Mouse (Mus musculus) liver, adult 2 months (tissue): Measurements from ENCODE around the gene Grm3. TPM values are rescaled to one million over a fixed set of nuclear protein-coding genes. Genes with fewer than 3 reads are reported as not detected.

Experiments
- DNase-seq: peaks from one replicate; pipeline ENCODE4 v3.0.0-alpha.2; 2011; ENCODE audit warnings: low read depth, low spot score; ENCODE audit errors: extremely low read depth
- H3K27ac ChIP-seq: fragments of 200-500 bp; replicated peaks from 2 replicates; pipeline ENCODE4 v1.5.1; 2012; ENCODE audit warnings: low read depth, mild to moderate bottlenecking, control low read depth, inconsistent platforms, low read length; ENCODE audit not compliant: insufficient read depth
- H3K27me3 ChIP-seq: fragments of 200-500 bp; 2 replicates; pipeline ENCODE4 v1.6.1; 2012; ENCODE audit warnings: mild to moderate bottlenecking, moderate library complexity, low read length, inconsistent platforms; ENCODE audit not compliant: control insufficient read depth, insufficient read depth
- H3K36me3 ChIP-seq: fragments of 200-500 bp; 2 replicates; pipeline ENCODE4 v1.6.1; 2012; ENCODE audit warnings: low read length, inconsistent platforms; ENCODE audit not compliant: control insufficient read depth, insufficient read depth
- H3K4me1 ChIP-seq: fragments of 200-500 bp; 2 replicates; pipeline ENCODE4 v1.6.1; 2011; ENCODE audit warnings: low read length; ENCODE audit not compliant: control insufficient read depth, insufficient read depth
- H3K4me3 ChIP-seq: fragments of 200-500 bp; 2 replicates; pipeline ENCODE4 v1.5.1; 2011; ENCODE audit warnings: low read depth, mild to moderate bottlenecking, control low read depth, low read length, moderate library complexity; ENCODE audit not compliant: insufficient read depth
- H3K79me2 ChIP-seq: fragments of 200-500 bp; 2 replicates; pipeline ENCODE4 v1.6.1; 2012; ENCODE audit warnings: inconsistent platforms, mild to moderate bottlenecking, low read length, moderate library complexity; ENCODE audit not compliant: control insufficient read depth, insufficient read depth
- H3K9ac ChIP-seq: fragments of 200-500 bp; 2 replicates; pipeline ENCODE4 v1.6.1; 2012; ENCODE audit warnings: low read depth, mild to moderate bottlenecking, control low read depth, inconsistent platforms, low read length
- CTCF ChIP-seq: fragments of 200-500 bp; IDR thresholded peaks from 2 replicates; pipeline ENCODE4 v1.5.1; 2011; ENCODE audit warnings: low read depth, low read length, control low read depth
- POLR2A ChIP-seq: fragments of 200-500 bp; IDR thresholded peaks from 2 replicates; pipeline ENCODE4 v1.6.1; 2011; ENCODE audit warnings: low read length, control low read depth; ENCODE audit not compliant: insufficient read depth; ENCODE audit errors: extremely low read depth
- WGBS: fragments of 180-500 bp; shearing (Covaris S2); methylation state at CpG from one replicate; pipeline ENCODE4 v1.1.7; 2018; 5-methylcytosine and 5-hydroxymethylcytosine counted together
- polyA plus RNA-seq: library from polyadenylated mRNA; depleted of rRNA; stranded (reverse); fragments of >200 nt; gene quantifications from 2 replicates; pipeline ENCODE4 v1.2.3, GENCODE M21; 2012
- total RNA-seq: library from RNA; depleted of rRNA; stranded (reverse); fragments of >200 nt; gene quantifications from 2 replicates; pipeline ENCODE4 v1.2.3, GENCODE M21; 2014

Grm3 gene
- total and polyA plus RNA-seq, 2 experiments = not detected

DNA sequence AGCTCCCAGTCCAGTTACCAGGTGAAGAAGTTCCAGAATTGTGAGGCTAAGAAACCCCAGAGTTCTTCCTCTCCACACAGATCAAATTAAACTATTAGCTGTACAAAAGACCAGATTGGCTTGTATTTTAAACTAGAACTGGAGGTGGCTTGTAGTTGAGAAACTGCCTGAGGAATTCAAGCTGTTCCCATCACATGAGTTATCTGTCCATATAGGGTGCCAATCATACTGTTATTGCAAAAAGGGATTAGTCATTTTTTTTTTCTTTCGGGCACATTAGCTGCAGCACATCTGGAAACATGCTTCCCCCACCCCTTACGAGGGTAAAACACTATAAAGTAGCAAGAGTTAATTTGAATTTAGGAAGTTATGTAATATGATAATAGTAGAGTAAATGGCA is 145.9 kb downstream of the Grm3 start:
- TF ChIP-seq POLR2A (no peak), CTCF (no peak)
- WGBS = 65% methylated on average over 2 of the region's 2 CpGs
- H3K27me3 ChIP-seq = no peaks in the 10 kb centered on the region

DNA sequence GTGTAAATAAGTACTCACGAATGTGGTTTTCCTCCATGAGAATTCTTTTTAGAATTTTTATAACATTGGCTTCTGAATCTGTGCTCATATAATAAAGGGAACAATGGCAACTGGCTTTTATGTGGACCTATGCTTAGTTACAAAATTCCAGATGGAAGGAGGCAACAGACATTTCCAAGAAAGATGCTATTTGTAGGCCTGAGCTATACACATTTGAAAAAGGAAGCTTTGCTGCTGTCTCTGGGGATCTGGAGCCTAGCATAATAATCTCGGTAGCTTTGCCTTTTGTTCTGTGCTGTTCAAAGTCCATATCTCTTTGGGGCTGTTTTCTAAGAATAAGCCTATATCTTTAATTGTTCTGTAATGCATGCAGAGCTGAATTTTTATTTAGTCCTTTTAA is 146.4 kb downstream of the Grm3 start:
- Histone ChIP-seq H3K4me1 (no peaks in the 10 kb centered on the region), H3K79me2 (no peaks in the 10 kb centered on the region), H3K4me3 (no peak overlapping the region), H3K9ac (no peak overlapping the region), H3K27ac (no peak overlapping the region), H3K27me3 (no peaks in the 10 kb centered on the region), H3K36me3 (no peaks in the 10 kb centered on the region)
- DNase-seq = no peak
- WGBS = 75% methylated on average over 2 of the region's 2 CpGs
- TF ChIP-seq CTCF = no peak
- no peak for TF ChIP-seq POLR2A

More for the DNA sequence above, 145.9 kb downstream of the Grm3 start:
- DNase-seq = no peak
- H3K4me1 ChIP-seq = no peaks in the 10 kb centered on the region
- no peak overlapping the region for H3K4me3 ChIP-seq
- H3K79me2 ChIP-seq = no peaks in the 10 kb centered on the region
- H3K27ac ChIP-seq = no peak overlapping the region
- no peaks in the 10 kb centered on the region for H3K36me3 ChIP-seq
- H3K9ac ChIP-seq = no peak overlapping the region

- H3K4me1 ChIP-seq = no peaks in the 10 kb centered on the region
- no peak overlapping the region for H3K9ac ChIP-seq
- TF ChIP-seq CTCF = no peak
- H3K36me3 ChIP-seq = no peaks in the 10 kb centered on the region
- DNase-seq = no peak
- no peak overlapping the region for H3K4me3 ChIP-seq
- no peaks in the 10 kb centered on the region for H3K27me3 ChIP-seq
- WGBS = 82% methylated on average over 6 of the region's 6 CpGs
- no peak overlapping the region for H3K27ac ChIP-seq
- H3K79me2 ChIP-seq = no peaks in the 10 kb centered on the region
These were observed 154.0 kb downstream of the Grm3 start for GRCm38 (mm10) chr5:9570946-9571345.

DNA sequence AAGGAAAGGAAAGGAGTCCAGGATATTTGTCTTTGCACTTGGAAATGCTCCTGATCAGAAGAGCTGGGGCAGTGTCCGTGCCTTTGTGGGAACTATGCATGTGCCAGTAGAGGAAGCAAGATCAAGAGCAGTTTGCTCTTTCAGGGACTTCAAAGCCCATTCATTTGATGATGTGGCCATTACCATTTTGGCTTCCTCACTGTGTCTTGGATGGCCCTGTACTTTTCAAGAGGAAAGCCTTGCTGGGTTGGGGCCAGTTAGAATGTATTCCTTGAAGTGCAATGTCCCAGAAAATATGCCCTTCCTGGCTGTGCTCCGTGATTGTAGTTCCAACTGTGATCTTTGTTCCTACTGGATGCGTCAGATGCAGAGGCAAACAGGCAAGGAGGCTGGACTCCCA is 167.3 kb downstream of the Grm3 start:
- 48% methylated on average over 3 of the region's 3 CpGs for WGBS
- H3K79me2 ChIP-seq = no peaks in the 10 kb centered on the region

GRCm38 (mm10) chr5:9540822-9541557 is 184.0 kb downstream of the Grm3 start:
- no peak for TF ChIP-seq POLR2A
- no peak for TF ChIP-seq CTCF
- no peaks in the 10 kb centered on the region for H3K36me3 ChIP-seq
- no peak overlapping the region for H3K4me3 ChIP-seq
- DNase-seq = no peak
- H3K4me1 ChIP-seq = no peaks in the 10 kb centered on the region
- WGBS = 34% methylated on average over 8 of the region's 8 CpGs
- H3K9ac ChIP-seq = no peak overlapping the region
- H3K27me3 ChIP-seq = no peaks in the 10 kb centered on the region
- H3K79me2 ChIP-seq = no peaks in the 10 kb centered on the region
- no peak overlapping the region for H3K27ac ChIP-seq

More for the DNA sequence above, 167.3 kb downstream of the Grm3 start:
- no peaks in the 10 kb centered on the region for H3K27me3 ChIP-seq
- no peaks in the 10 kb centered on the region for H3K4me1 ChIP-seq
- no peak overlapping the region for H3K4me3 ChIP-seq
- DNase-seq = no peak
- no peak overlapping the region for H3K9ac ChIP-seq
- TF ChIP-seq POLR2A (no peak), CTCF (no peak)
- no peak overlapping the region for H3K27ac ChIP-seq
- no peaks in the 10 kb centered on the region for H3K36me3 ChIP-seq

DNA sequence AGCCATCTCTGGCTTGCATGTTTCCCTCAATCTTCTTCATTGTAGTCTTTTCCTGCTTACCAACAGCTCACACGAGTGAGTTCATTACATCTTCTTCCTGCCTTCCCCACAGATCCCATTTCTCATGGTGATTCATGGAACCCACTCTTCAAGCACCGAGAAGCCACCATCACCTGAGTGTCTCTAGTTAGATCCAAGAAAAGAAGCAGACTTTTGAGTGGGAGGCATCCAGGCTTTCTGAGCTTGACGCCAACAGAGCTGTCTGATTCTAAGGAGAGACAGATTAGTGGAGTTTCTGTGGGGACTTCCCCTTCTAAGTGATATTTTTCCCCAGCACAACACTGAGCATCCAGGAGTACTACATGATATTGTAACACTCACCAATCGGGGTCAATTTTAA is 199.5 kb downstream of the Grm3 start:
- DNase-seq = no peak
- Histone ChIP-seq H3K9ac (no peak overlapping the region), H3K4me3 (no peak overlapping the region), H3K4me1 (no peaks in the 10 kb centered on the region), H3K36me3 (no peaks in the 10 kb centered on the region), H3K79me2 (no peaks in the 10 kb centered on the region), H3K27me3 (no peaks in the 10 kb centered on the region; the same call in 1 of the 2 replicates), H3K27ac (no peak overlapping the region)
- no peak for TF ChIP-seq CTCF
- no peak for TF ChIP-seq POLR2A
- WGBS = 77% methylated on average over 4 of the region's 4 CpGs
